Mouse (Mus musculus) brain, adult 10 weeks (tissue): ENCODE data around the gene Shank1. TPM values are rescaled to one million over a fixed set of nuclear protein-coding genes. Genes with fewer than 3 reads are reported as not detected.

ENCODE experiments used
- polyA plus RNA-seq: library from polyadenylated mRNA; stranded (reverse); fragments of 350-450 nt; fragmentation: Illumina TruSeq; extraction: RNeasy Lipid Tissue Mini Kit (QIAGEN cat#74804); gene quantifications from one replicate; pipeline ENCODE4 v1.2.3, GENCODE M21; 2015; ENCODE audit warnings: low read depth, low replicate concordance

Shank1 gene
- polyA plus RNA-seq, result 128 TPM

DNA sequence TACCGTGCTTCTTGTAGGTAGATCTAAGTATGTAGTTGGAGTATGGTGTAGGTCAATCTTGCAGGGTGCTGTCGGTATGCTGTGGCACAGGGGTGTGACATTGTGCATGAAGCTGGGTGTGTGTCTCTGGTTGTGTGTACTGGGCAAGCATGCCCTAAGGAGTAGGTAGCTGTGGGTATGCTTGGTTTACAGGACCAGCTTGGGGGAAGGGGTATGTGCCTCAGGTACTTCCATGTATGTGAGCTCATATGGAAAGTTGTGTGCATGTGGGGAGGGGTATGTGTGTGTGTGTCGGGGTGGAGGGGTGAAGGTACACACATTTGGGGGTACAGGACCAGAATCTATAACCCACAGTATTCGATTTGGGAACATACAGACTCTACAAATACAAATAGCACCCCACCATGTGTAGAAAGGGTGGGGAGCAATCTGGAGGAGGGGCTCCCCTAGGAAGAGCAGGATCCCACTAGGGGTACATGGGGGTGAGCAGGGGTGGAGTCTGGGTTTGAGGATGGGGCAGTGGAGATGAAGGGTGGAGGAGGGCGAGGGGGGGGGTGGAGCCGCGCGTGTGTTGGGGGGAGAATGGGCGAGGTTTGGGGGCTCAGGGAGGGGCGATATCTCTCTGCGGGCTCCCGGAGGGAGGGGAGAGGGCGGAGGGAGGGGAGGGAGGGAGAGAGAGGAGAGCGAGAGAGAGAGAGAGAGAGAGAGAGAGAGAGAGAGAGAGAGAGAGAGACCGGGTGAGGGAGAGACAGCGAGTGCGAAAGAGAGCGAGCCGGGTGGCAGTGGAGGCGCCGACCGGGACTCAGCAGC is at the start of gene Shank1:
TSS of gene Shank1 (plus strand) at position 779 of the 810 bp plus-strand sequence.

GRCm38 (mm10) chr7:44261147-44261546 is 48.9 kb upstream of the Shank1 start, which contains the start of gene Gm15517:
Gene Gm15517, plus strand, starts transcription at chr7:44261447.

DNA sequence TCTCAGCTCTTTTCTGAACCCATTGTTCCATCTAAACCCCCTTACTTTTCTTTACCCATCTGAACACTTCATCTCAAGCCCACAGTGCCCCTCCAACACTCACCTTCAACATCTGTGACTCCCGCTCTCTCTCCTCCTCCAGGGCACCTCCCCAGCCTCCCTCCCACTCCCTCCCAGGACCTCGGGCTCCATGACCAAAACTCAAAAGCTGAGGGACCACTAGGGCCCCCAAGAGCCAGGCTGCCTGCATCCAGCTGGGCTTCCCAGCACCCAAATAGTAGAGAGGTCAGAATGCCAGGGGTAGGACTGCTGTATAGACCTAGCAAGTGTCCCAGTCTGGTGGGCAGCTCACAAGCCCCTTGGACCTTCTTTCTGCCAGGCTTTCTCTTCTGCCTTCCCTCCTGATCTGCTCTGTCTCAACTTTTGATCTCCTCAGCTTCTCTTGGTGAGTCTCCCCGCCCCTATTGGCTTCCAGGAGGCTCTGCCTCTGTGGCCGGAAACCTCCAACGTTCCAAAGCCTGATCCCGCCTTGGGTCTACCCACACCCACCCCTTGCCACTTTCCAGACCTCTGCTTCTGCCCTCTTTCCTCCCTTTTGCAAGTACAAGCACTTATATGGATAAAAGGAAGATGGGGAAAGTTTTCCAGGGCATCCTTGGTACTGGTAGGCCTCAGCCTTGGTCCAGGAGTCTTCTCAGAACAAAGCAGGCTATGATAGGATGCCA is 3.4 kb upstream of the Shank1 start, which contains the start of gene Clec11a:
TSS of gene Clec11a (minus strand) at position 387 of the 725 bp plus-strand sequence.

GRCm38 (mm10) chr7:44383980-44384715 is 74.1 kb downstream of the Shank1 start, which contains the start of gene Syt3:
Gene Syt3, plus strand, starts transcription at chr7:44384102.

DNA sequence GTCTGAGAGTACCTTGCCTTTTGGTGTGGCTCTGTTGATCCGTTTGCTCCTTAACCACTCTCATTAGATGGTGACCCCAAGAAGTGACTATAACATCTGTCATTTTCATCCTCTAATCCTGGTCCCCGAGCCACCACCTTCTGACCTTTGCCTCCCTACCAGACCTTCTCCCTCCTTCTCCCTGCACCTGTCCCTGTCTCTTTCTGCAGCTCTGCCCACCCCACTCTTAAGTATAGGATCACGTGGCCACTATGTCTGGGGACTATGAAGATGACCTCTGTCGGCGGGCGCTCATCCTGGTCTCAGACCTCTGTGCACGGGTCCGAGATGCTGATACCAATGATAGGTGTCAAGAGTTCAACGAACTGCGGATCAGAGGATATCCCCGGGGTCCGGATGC is 75.7 kb downstream of the Shank1 start, which contains the start of gene 1700008O03Rik:
TSS of gene 1700008O03Rik (minus strand) at position 101 of the 400 bp plus-strand sequence.

Other genes starting within 250 kb of the Shank1 start
- not detected for gene Klk1b21, start 207.9 kb upstream of the Shank1 start, polyA plus RNA-seq
- gene Klk1b22, start 197.6 kb upstream of the Shank1 start, polyA plus RNA-seq, result not detected
- gene Klk1b16, start 173.5 kb upstream of the Shank1 start, polyA plus RNA-seq, result not detected
- gene Klk1b24, start 122.0 kb upstream of the Shank1 start, polyA plus RNA-seq, result not detected
- gene Klk1b3, start 112.1 kb upstream of the Shank1 start, polyA plus RNA-seq, result not detected
- not detected for gene Klk1b4, start 102.8 kb upstream of the Shank1 start, polyA plus RNA-seq
- gene Klk1b5, start 94.3 kb upstream of the Shank1 start, polyA plus RNA-seq, result not detected
- not detected for gene Klk1, start 84.9 kb upstream of the Shank1 start, polyA plus RNA-seq
- gene Gm36864, start 74.1 kb upstream of the Shank1 start, polyA plus RNA-seq, result not detected
- gene 1700028J19Rik, start 63.6 kb upstream of the Shank1 start, polyA plus RNA-seq, result 1.4 TPM
- gene 2410002F23Rik, start 63.5 kb upstream of the Shank1 start, polyA plus RNA-seq, result 69.9 TPM
- gene Acp4, start 52.9 kb upstream of the Shank1 start, polyA plus RNA-seq, result not detected
- not detected for gene Gm15517, start 48.8 kb upstream of the Shank1 start, polyA plus RNA-seq
- gene Clec11a, start 3.4 kb upstream of the Shank1 start, polyA plus RNA-seq, result 3.5 TPM
- gene Syt3, start 73.8 kb downstream of the Shank1 start, polyA plus RNA-seq, result 52.4 TPM
- 2.1 TPM for gene 1700008O03Rik, start 75.6 kb downstream of the Shank1 start, polyA plus RNA-seq
- 115 TPM for gene Lrrc4b, start 118.8 kb downstream of the Shank1 start, polyA plus RNA-seq
- 4.1 TPM for gene Aspdh, start 155.1 kb downstream of the Shank1 start, polyA plus RNA-seq
- gene Josd2, start 157.7 kb downstream of the Shank1 start, polyA plus RNA-seq, result 128 TPM
- gene Emc10, start 186.3 kb downstream of the Shank1 start, polyA plus RNA-seq, result 221 TPM
- 11.4 TPM for gene Fam71e1, start 186.3 kb downstream of the Shank1 start, polyA plus RNA-seq
- 0.19 TPM for gene Mybpc2, start 214.4 kb downstream of the Shank1 start, polyA plus RNA-seq
- gene Spib, start 221.8 kb downstream of the Shank1 start, polyA plus RNA-seq, result not detected
- gene Pold1, start 238.6 kb downstream of the Shank1 start, polyA plus RNA-seq, result 9.0 TPM
- 56.3 TPM for gene Nr1h2, start 243.7 kb downstream of the Shank1 start, polyA plus RNA-seq